Mouse (Mus musculus) kidney, adult 2 months (tissue): ENCODE data around the gene Prtg.

Source experiments
- CTCF ChIP-seq: fragments of 200-500 bp; conservative IDR thresholded peaks from 2 replicates; pipeline ENCODE4 v1.5.1; 2011; ENCODE audit warnings: low read depth, mild to moderate bottlenecking, control low read depth, low read length, moderate library complexity, mixed read lengths; ENCODE audit not compliant: insufficient read depth, insufficient read length
- POLR2A ChIP-seq: fragments of 200-500 bp; IDR thresholded peaks from one replicate; pipeline ENCODE4 v1.6.1; 2011; ENCODE audit warnings: low read depth, low read length, control low read depth

- TF ChIP-seq POLR2A (no peak), CTCF (no peak)
Measured at GRCm38 (mm10) chr9:72949572-72949971, 142.9 kb downstream of the Prtg start.
